Mouse (Mus musculus): ENCODE measurements around the gene Tradd.

GRCm38 (mm10) chr8:105253766-105254151 lies 10.7 kb downstream of the Tradd start:
- TF ChIP-seq CTCF (IDR thresholded peaks at IDR 0.05; ENCODE audit: borderline replicate concordance, extremely low read depth, insufficient read depth, insufficient read length) (no peak), POLR2A (IDR thresholded peaks at IDR 0.05; ENCODE audit: borderline replicate concordance, extremely low read depth, insufficient read depth, insufficient read length, poor library complexity, severe bottlenecking) (no peak)
